23 mouse cellular contexts compared by ENCODE assay signal in genomic region chr12:110066361-110066885, GRCm38 (mm10).
DNase-seq lines count a peak whose midpoint lies in the region; TF ChIP-seq lines count a peak whose summit lies in the region.
"Had no signal": no experiment of that assay in that cellular context is flagged by ENCODE, and none has a peak within 500 bp of the region (broad histone marks: within the 10 kb centered on the region; RNA-seq: fewer than 3 reads in every experiment).

No protein-coding gene starts in this region.

- TF ChIP-seq POLR2A in kidney, adult 2 months (IDR thresholded peaks at IDR 0.05; ENCODE audit: low read depth, low read length), result no peak

- no peak overlapping the region for H3K27ac ChIP-seq in kidney, adult 2 months (ENCODE audit: insufficient read depth, low read depth, low read length)
- H3K27ac ChIP-seq: heart, embryonic 15.5 days; hindbrain, embryonic 10.5 days; hindbrain, embryonic 13.5 days; intestine, embryonic 15.5 days had no signal

- no peak for TF ChIP-seq CTCF in kidney, adult 2 months (conservative IDR thresholded peaks at IDR 0.05; ENCODE audit: insufficient read depth, insufficient read length, low read depth, low read length)

- no peaks in the 10 kb centered on the region for H3K36me3 ChIP-seq in kidney, adult 2 months (ENCODE audit: control insufficient read depth, insufficient read depth, low read length)
- H3K36me3 ChIP-seq: heart, embryonic 12.5 days; heart, embryonic 15.5 days; hindbrain, embryonic 10.5 days; hindbrain, embryonic 13.5 days; intestine, embryonic 15.5 days had no signal

- no peaks in the 10 kb centered on the region for H3K4me1 ChIP-seq in kidney, adult 2 months (ENCODE audit: control insufficient read depth, insufficient read depth, low read length)
- H3K4me1 ChIP-seq: heart, embryonic 12.5 days; heart, embryonic 15.5 days; hindbrain, embryonic 10.5 days; hindbrain, embryonic 13.5 days; intestine, embryonic 15.5 days had no signal

- peak; percentile 79 for DNase-seq in 3134 (ENCODE audit: extremely low read depth, insufficient read length, low spot score)
- DNase-seq in Muller cell, postnatal 12 days (ENCODE audit: inconsistent ontology term), result peak; percentile 67
- peak; percentile 25 for DNase-seq in R1 (ENCODE audit: low read depth, low spot score)
- peak; percentile 57 for DNase-seq in fibroblast of lung, adult 2 months (ENCODE audit: low read depth)
- no peak for DNase-seq in testis, postnatal 10 days (ENCODE audit: low spot score)
- DNase-seq in layer of hippocampus, adult 18-20 months (ENCODE audit: low spot score in 2 of 2), result no peak
- no peak for DNase-seq in kidney, adult 2 months
- DNase-seq: adrenal gland, adult 8-10 months; adrenal gland, postnatal 25 days; cerebellum, adult 11-12 months; cerebellum, adult 8-10 months; cerebellum, postnatal 14 days; forebrain, postnatal 0 days; gastrocnemius, postnatal 25 days; heart, adult 18-20 months; heart, postnatal 10 days; heart, postnatal 36 days; kidney, adult 11 months had no signal

- H3K27me3 ChIP-seq in kidney, adult 2 months (replicated peaks; ENCODE audit: control insufficient read depth, insufficient read depth, low read length), result no peaks in the 10 kb centered on the region
- H3K27me3 ChIP-seq: heart, embryonic 12.5 days; heart, embryonic 15.5 days; hindbrain, embryonic 13.5 days; intestine, embryonic 15.5 days had no signal

- H3K4me3 ChIP-seq in kidney, adult 2 months (ENCODE audit: insufficient read depth, low read depth, low read length), result no peak overlapping the region
- H3K4me3 ChIP-seq: heart, embryonic 12.5 days; heart, embryonic 15.5 days; hindbrain, embryonic 10.5 days; hindbrain, embryonic 13.5 days; intestine, embryonic 15.5 days had no signal

- 69% methylated on average over 4 of the region's 4 CpGs for WGBS in kidney, adult 2 months

Comparison
In these comparisons a context has a peak if more than half of its experiments do, and no peak if none do; other contexts are left out.
1. DNase-seq: peak in 3134 (single experiment), Muller cell, postnatal 12 days (single experiment), R1 (single experiment) and fibroblast of lung, adult 2 months (single experiment); none in testis, postnatal 10 days (single experiment), layer of hippocampus, adult 18-20 months (0 of 2) and kidney, adult 2 months (single experiment).